Mouse (Mus musculus) megakaryocyte, adult 5-6 weeks (primary cell): Measurements from ENCODE around the gene Cwh43. TPM values are rescaled to one million over a fixed set of nuclear protein-coding genes. Genes with fewer than 3 reads are reported as not detected.

Experiments
- ATAC-seq: 2 replicates; pipeline ENCODE4 v1.8.0; 2016; ENCODE audit warnings: mild to moderate bottlenecking, inconsistent platforms; ENCODE audit not compliant: poor library complexity, severe bottlenecking
- total RNA-seq, 2 experiments: library from RNA; stranded (forward) in 1 of 2; stranded (reverse) in 1 of 2; fragments of 153-499, 151-499 nt in 1 of 2; fragments of 221-1000, 200-1000 nt in 1 of 2; gene quantifications; 2 replicates each; pipeline versions ENCODE4 v1.2.3 to v1.2.4; 2015 to 2017

Cwh43 gene
- total RNA-seq (2015) (not detected in 2 replicates), total RNA-seq (2017) (not detected in 2 replicates)

DNA sequence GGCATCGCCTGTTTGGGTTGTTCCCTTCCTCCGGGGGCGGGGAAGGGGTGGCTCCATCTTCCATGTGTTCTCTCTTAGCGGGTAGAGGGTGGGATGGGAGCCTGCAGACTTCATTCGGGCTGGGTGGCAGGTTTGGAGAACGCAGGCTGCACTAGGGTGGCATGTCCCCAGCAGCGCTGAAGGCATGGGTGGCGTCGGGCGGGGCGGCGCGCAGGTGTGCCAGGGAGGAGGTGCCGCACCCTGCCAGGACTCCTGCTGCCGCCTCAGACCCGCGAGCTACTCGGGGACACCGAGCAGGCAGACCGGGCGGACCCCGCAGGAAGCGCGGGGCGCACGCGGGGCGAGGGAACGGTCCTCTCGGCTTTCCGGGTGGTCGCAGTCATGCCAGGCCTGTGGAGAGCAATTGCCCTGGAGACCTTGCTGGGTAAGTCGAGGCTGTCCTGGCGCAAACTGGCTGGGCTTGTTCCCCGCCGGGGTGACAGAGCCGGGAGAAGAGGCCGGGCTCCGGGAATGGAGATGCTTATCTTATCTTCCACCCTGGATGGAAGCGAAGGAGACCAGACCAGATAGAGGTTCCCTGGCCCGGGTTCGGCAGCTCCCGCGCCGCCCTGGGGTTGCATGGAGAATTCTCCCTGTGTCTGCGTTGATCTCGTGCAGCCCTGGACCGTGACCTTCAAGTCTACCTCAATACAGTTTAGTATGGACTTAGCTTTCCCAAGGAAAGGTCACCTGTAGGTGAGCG is at the start of gene Cwh43:
Gene Cwh43, plus strand, starts transcription at position 95 of the 742 bp plus-strand sequence.
- ATAC-seq, result no peak

DNA sequence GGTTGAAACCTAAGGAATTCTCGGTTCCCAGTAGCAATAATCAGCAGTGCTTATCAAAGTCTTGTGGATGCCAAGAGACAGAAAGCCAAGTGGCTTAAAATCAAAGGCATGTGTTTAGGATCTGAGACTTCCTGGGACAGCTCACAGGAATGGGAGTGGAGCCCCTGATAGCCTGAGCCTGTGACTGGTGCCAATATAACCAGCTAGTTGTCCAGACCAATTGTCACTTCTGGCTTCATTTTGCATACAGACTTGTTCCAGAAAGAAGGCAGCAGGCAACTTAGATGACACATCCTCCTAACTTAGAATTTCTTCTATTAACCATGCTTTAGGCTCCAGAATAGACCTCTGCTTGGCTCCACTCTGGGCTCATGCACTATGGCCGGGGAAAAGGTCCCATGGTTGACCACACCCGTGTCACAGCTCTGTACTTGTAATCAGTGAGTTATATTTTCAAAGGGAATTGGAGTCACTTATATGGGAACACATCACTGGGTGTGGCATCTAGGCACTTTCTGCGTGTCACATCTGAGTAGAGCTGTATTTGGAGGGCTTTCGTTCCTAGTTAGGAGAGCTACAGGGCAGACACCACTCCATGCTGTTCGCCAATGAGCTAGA is 46.6 kb upstream of the Cwh43 start:
- no peak for ATAC-seq

GRCm38 (mm10) chr5:73359752-73360141 is 46.1 kb upstream of the Cwh43 start:
- no peak for ATAC-seq

DNA sequence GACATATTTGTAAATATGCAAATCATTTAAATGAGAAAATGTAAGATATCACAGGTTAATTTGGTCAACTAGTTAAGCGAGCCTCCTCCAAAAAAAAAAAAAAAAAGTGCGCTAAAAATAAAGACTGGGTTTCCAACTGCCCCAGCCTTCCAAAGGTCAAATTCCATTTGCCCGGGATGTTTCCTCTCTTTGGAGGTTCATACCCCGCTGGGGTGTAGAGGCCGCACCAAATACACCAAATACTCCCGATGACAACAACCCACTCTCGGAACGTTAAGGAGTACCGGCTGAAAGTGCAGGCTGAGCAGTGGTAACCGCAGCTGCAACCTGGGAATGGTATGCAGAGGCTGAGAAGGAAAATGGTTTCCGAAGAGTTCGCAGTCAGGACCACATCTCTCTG is 45.6 kb upstream of the Cwh43 start:
- no peak for ATAC-seq

DNA sequence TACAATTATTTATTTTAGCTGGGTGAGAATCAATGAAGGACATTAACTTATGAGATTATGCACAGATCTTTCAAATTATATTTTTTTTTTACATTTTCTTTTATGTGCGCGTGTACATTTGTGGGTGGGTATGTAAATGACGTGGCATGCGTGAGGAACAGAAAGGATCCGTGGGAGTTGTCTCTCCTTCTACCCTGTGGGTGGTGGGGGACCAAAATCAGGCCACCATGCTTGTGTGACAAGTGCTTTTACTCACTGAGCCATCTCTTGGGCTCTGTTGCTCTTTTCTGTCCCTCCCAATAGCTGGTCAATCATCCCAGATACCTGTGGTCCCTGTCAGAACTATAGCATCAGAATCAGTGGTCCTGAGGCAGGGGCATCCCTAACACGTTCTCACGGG is 43.5 kb upstream of the Cwh43 start:
- ATAC-seq, result no peak

DNA sequence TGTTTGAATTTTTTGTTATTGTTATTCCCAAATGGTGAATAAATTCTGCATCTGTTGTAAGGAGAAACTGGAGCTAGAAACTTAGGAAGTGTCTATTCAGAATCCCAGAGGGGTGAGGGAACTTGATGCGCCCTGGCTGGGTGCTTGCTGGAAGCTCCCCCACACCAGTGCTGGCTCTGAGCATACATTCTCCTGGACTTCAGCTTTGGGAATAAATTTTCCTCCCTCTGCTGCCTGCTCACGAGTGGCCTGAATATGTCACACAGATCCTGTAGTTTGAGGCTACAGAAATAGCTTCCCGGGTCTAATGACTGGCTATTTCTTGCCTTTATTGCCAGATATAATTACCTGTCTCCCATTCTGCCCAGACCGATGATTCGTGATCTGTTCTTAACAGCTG is 43.1 kb upstream of the Cwh43 start:
- ATAC-seq, result no peak

GRCm38 (mm10) chr5:73364107-73364864 is 41.6 kb upstream of the Cwh43 start:
- ATAC-seq, result no peak; the same call in 1 of the 2 replicates

- no peak for ATAC-seq
Observed at GRCm38 (mm10) chr5:73367906-73368305, 38.0 kb upstream of the Cwh43 start.

DNA sequence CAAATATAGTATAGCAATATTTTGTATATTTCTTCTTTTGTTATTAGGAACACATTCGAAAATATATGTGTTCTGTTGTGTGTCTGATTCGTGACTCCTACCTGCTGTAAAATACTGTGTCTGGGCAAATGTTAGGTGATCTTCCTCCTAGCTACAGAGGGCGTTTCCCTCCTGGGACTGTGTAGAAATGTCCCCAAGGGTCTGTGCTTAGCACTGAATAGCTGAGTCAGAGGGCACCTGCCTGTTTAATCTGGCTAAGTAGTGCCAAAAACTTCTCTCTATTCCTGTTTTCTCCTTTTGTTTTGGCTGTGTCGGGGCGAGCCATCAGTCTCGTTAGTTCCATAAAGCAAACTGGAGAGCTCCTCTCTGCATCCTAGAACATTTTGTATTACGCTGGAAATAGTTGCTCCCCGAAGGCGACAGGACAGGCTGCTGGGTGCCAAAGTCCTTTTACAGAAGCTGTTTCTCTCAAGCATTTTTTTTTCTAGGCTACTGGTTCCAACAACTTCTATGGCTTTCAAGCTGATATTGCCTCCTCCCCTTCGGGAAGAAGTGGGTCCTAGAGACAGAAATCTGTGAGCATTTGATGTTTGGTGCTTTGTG is 36.9 kb upstream of the Cwh43 start:
- no peak for ATAC-seq

DNA sequence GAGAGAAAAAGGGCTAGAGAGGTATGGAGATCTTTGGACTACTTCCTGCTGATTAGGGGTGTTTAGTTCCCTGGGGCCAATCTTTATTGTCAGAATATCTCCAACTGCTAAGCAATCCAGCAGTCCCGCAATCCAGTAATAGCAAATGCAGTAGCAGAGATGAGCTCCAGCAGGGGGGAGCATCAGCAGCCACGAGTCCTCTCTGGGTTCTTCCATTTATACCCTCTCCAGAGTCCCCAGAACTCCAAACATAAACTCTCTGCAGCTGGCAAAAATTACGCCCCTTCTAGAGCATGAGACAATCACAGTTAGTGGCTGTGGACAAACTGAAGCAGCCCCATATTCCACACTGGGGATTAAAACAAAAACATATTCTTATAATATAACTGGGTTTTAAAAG is 36.1 kb upstream of the Cwh43 start:
- no peak for ATAC-seq

DNA sequence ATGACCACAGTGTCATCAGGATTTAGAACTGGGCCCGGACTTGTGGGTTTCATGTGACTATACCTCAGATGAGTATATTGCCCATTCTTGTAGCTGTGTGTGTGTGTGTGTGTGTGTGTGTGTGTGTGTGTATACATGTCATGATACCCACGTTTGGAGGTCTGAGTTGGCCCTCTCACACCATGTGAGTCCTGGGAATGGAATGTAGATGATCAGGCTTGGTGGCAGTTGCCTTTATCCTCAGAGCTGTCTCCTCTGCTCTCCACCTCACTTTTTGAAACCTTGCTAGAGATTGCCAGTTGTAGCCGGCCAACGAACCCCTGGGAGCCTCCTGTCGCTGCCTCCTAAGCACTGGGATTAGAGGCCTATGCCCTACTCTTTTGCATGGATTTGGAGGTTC is 33.3 kb upstream of the Cwh43 start:
- no peak for ATAC-seq

GRCm38 (mm10) chr5:73373184-73373583 is 32.7 kb upstream of the Cwh43 start:
- no peak for ATAC-seq

GRCm38 (mm10) chr5:73376041-73376440 is 29.8 kb upstream of the Cwh43 start:
- ATAC-seq, result no peak

- ATAC-seq, result no peak
Observed at GRCm38 (mm10) chr5:73376491-73376890, 29.4 kb upstream of the Cwh43 start.

GRCm38 (mm10) chr5:73379908-73380307 is 26.0 kb upstream of the Cwh43 start:
- peak; percentile 56 for ATAC-seq

DNA sequence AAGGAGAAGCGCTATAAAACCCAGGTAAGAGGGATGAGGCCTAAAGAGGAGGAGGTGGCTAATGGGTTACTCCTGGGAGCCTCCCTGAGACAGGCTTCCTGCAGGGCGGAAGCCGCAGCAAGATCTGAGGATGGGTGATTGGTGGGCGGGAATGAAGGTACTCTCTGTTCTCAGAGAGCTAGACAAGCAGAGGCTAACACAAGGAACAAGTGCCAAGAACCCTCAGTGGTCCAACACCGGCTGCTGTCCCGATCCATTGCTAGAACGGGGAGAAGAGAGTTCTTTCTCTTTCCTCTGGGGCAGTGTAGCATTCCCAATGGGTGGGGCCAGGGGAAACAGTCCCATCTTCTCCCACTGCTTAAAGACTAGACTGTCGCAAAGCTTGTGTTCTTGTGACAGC is 25.0 kb upstream of the Cwh43 start:
- no peak for ATAC-seq

DNA sequence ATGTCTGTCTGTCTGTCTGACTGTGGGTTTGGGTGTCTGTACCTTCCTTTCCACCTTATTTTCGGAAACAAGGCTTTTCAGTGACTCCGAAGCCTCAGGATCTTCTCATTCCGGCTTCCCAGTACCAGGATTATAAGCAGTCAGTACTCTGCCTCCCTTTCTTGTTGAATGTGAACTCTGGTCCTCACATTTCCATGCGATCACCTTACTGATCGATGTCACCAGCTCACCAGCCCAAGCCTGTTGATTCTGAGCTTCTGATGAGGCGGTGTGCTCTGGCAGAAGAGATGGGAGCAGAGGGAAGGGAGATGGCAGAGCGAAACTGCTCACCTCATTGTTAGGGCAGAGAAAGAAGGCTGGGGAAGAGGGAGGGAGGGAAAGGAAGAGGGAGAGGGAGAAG is 24.4 kb upstream of the Cwh43 start:
- no peak for ATAC-seq

GRCm38 (mm10) chr5:73381976-73382540 is 23.8 kb upstream of the Cwh43 start:
- ATAC-seq, result no peak

- ATAC-seq, result peak; percentile 45; the same call in 1 of the 2 replicates
Observed at GRCm38 (mm10) chr5:73382737-73383646, 22.9 kb upstream of the Cwh43 start.

- no peak for ATAC-seq
Observed at GRCm38 (mm10) chr5:73383647-73383970, 22.3 kb upstream of the Cwh43 start.
